In genomic region chr1:71937922-71938321, GRCm38 (mm10) we compare ENCODE assay signal across 11 mouse cellular contexts.
DNase-seq lines count a peak whose midpoint lies in the region; ATAC-seq and TF ChIP-seq lines count a peak whose summit lies in the region.
"Had no signal": no experiment of that assay in that cellular context is flagged by ENCODE, and none has a peak within 500 bp of the region (broad histone marks: within the 10 kb centered on the region; RNA-seq: fewer than 3 reads in every experiment).

No protein-coding gene starts in this region.

- peak overlapping the region; percentile 37 for H3K4me3 ChIP-seq in liver, adult 2 months (ENCODE audit: insufficient read depth, low read depth, low read length)
- peak overlapping the region; percentile 17; the same call in 1 of the 2 replicates for H3K4me3 ChIP-seq in intestine, postnatal 0 days (ENCODE audit: low read depth, low read length)
- no peak overlapping the region for H3K4me3 ChIP-seq in neural tube, embryonic 15.5 days (replicated peaks)
- H3K4me3 ChIP-seq: embryonic facial prominence, embryonic 15.5 days had no signal

- H3K9me3 ChIP-seq in intestine, postnatal 0 days (ENCODE audit: control insufficient read depth), result no peaks in the 10 kb centered on the region
- H3K9me3 ChIP-seq in neural tube, embryonic 15.5 days (replicated peaks), result no peaks in the 10 kb centered on the region
- H3K9me3 ChIP-seq: embryonic facial prominence, embryonic 15.5 days had no signal

- peak overlapping the region; percentile 51 for H3K4me2 ChIP-seq in intestine, postnatal 0 days (replicated peaks; ENCODE audit: low read depth)
- no peak overlapping the region for H3K4me2 ChIP-seq in neural tube, embryonic 15.5 days
- H3K4me2 ChIP-seq: embryonic facial prominence, embryonic 15.5 days had no signal

- peak; percentile 83 for ATAC-seq in intestine, postnatal 0 days
- ATAC-seq in megakaryocyte progenitor cell, adult 5-6 weeks (replicated peaks; ENCODE audit: poor library complexity), result peak; percentile 29
- ATAC-seq in neural tube, embryonic 15.5 days (ENCODE audit: low FRiP score), result no peak
- ATAC-seq: forebrain, postnatal 0 days had no signal

- no peaks in the 10 kb centered on the region for H3K27me3 ChIP-seq in liver, adult 2 months (ENCODE audit: control insufficient read depth, insufficient read depth, low read length)
- H3K27me3 ChIP-seq in intestine, postnatal 0 days (replicated peaks; ENCODE audit: control insufficient read depth, insufficient read depth, low read length), result no peaks in the 10 kb centered on the region
- no peaks in the 10 kb centered on the region for H3K27me3 ChIP-seq in neural tube, embryonic 15.5 days (replicated peaks)
- H3K27me3 ChIP-seq: embryonic facial prominence, embryonic 15.5 days had no signal

- peaks cover 5% of the 10 kb centered on the region for H3K4me1 ChIP-seq in liver, adult 2 months (ENCODE audit: control insufficient read depth, insufficient read depth, low read length)
- H3K4me1 ChIP-seq in intestine, postnatal 0 days (replicated peaks; ENCODE audit: control insufficient read depth, insufficient read depth, low read length), result 0 out of 2 replicates have a peak, but pooled peaks cover 5% of the 10 kb centered on the region
- 0 out of 2 replicates have a peak, but pooled peaks cover 4% of the 10 kb centered on the region for H3K4me1 ChIP-seq in neural tube, embryonic 15.5 days
- H3K4me1 ChIP-seq: embryonic facial prominence, embryonic 15.5 days had no signal

- no peaks in the 10 kb centered on the region for H3K79me2 ChIP-seq in liver, adult 2 months (ENCODE audit: control insufficient read depth, insufficient read depth, low read length)

- 24% methylated on average over 8 of the region's 8 CpGs for WGBS in liver, adult 2 months
- WGBS in intestine, postnatal 0 days, result 28% methylated on average over 8 of the region's 8 CpGs
- 67% methylated on average over 8 of the region's 8 CpGs for WGBS in neural tube, embryonic 15.5 days

- H3K36me3 ChIP-seq in liver, adult 2 months (ENCODE audit: control insufficient read depth, insufficient read depth, low read length), result no peaks in the 10 kb centered on the region
- H3K36me3 ChIP-seq in intestine, postnatal 0 days (ENCODE audit: control insufficient read depth, insufficient read depth), result no peaks in the 10 kb centered on the region
- H3K36me3 ChIP-seq in neural tube, embryonic 15.5 days, result no peaks in the 10 kb centered on the region
- H3K36me3 ChIP-seq: embryonic facial prominence, embryonic 15.5 days had no signal

- TF ChIP-seq POLR2A in liver, adult 2 months (IDR thresholded peaks at IDR 0.05; ENCODE audit: extremely low read depth, insufficient read depth, low read length), result no peak

- peak overlapping the region; percentile 62 for H3K9ac ChIP-seq in liver, adult 2 months (ENCODE audit: low read depth, low read length)
- no peak overlapping the region for H3K9ac ChIP-seq in intestine, postnatal 0 days (ENCODE audit: low read depth, low read length)
- H3K9ac ChIP-seq in neural tube, embryonic 15.5 days (replicated peaks), result no peak overlapping the region
- H3K9ac ChIP-seq: embryonic facial prominence, embryonic 15.5 days; forebrain, postnatal 0 days had no signal

- peak; percentile 35 for DNase-seq in embryo, embryonic 10 days (ENCODE audit: low spot score)
- no peak for DNase-seq in embryo, embryonic 11 days
- peak; percentile 75 for DNase-seq in liver, adult 2 months (ENCODE audit: extremely low read depth, low read depth, low spot score)
- DNase-seq in liver, result no peak
- DNase-seq in adrenal gland, postnatal 14 days, result no peak
- DNase-seq: cerebellum, postnatal 10 days; forebrain, postnatal 0 days had no signal

- no peak for TF ChIP-seq CTCF in liver, adult 2 months (IDR thresholded peaks at IDR 0.05; ENCODE audit: low read depth, low read length)
- no peak for TF ChIP-seq CTCF in intestine, postnatal 0 days (IDR thresholded peaks at IDR 0.05; ENCODE audit: low read depth)

- peak overlapping the region; percentile 83 for H3K27ac ChIP-seq in liver, adult 2 months (replicated peaks; ENCODE audit: insufficient read depth, low read depth, low read length)
- H3K27ac ChIP-seq in intestine, postnatal 0 days (ENCODE audit: low read depth, low read length), result 0 out of 2 replicates have a peak overlapping the region, but pooled peaks have one; percentile 22
- no peak overlapping the region for H3K27ac ChIP-seq in neural tube, embryonic 15.5 days (replicated peaks)
- H3K27ac ChIP-seq: embryonic facial prominence, embryonic 15.5 days had no signal

Comparison
In these comparisons a context has a peak if more than half of its experiments do, and no peak if none do; other contexts are left out.
1. DNase-seq: peak in embryo, embryonic 10 days (single experiment) and liver, adult 2 months (single experiment); none in embryo, embryonic 11 days (single experiment), liver (single experiment) and adrenal gland, postnatal 14 days (single experiment).